Mouse (Mus musculus) thymus, adult 2 months (tissue): ENCODE results near the gene Sla2. TPM values are rescaled to one million over a fixed set of nuclear protein-coding genes. Genes with fewer than 3 reads are reported as not detected.
"Not testable (repeated sequence)": the region's sequence is repeated elsewhere in the genome, so short reads cannot be mapped to it uniquely, and the experiment has no call there.

ENCODE experiments used
- DNase-seq: peaks from one replicate; pipeline ENCODE4 v3.0.0; 2021
- H3K27ac ChIP-seq: fragments of 200-500 bp; 2 replicates; pipeline ENCODE4 v1.5.1; 2012; ENCODE audit warnings: low read length, control low read depth; ENCODE audit not compliant: control insufficient read depth, insufficient read depth
- H3K27me3 ChIP-seq: fragments of 200-500 bp; 2 replicates; pipeline ENCODE4 v1.6.1; 2012; ENCODE audit warnings: mild to moderate bottlenecking, low read length, moderate library complexity, mixed read lengths; ENCODE audit not compliant: control insufficient read depth, insufficient read depth
- H3K36me3 ChIP-seq: fragments of 200-500 bp; 2 replicates; pipeline ENCODE4 v1.6.1; 2012; ENCODE audit warnings: mild to moderate bottlenecking, low read length, moderate library complexity; ENCODE audit not compliant: control insufficient read depth, insufficient read depth
- H3K4me1 ChIP-seq: fragments of 200-500 bp; replicated peaks from 2 replicates; pipeline ENCODE4 v1.6.1; 2012; ENCODE audit warnings: low read length; ENCODE audit not compliant: control insufficient read depth, insufficient read depth
- H3K4me3 ChIP-seq: fragments of 200-500 bp; 2 replicates; pipeline ENCODE4 v1.5.1; 2012; ENCODE audit warnings: mild to moderate bottlenecking, low read length, control low read depth, moderate library complexity; ENCODE audit not compliant: control insufficient read depth, insufficient read depth
- CTCF ChIP-seq: fragments of 200-500 bp; IDR thresholded peaks from 2 replicates; pipeline ENCODE4 v1.5.1; 2012; ENCODE audit warnings: mild to moderate bottlenecking, control low read depth, low read length, moderate library complexity, borderline replicate concordance; ENCODE audit not compliant: control insufficient read depth, poor library complexity, insufficient read depth; ENCODE audit errors: extremely low read depth
- POLR2A ChIP-seq: fragments of 200-500 bp; IDR thresholded peaks from 2 replicates; pipeline ENCODE4 v1.6.1; 2012; ENCODE audit warnings: mild to moderate bottlenecking, low read length, control low read depth, moderate library complexity; ENCODE audit not compliant: control insufficient read depth, poor library complexity, insufficient read depth; ENCODE audit errors: extremely low read depth
- WGBS: fragments of 180-500 bp; shearing (Covaris S2); methylation state at CpG from one replicate; pipeline ENCODE4 v1.1.7; 2018; 5-methylcytosine and 5-hydroxymethylcytosine counted together
- polyA plus RNA-seq: library from polyadenylated mRNA; depleted of rRNA; stranded (reverse); fragments of >200 nt; gene quantifications from 2 replicates; pipeline ENCODE4 v1.2.3, GENCODE M21; 2012

Sla2 gene
- polyA plus RNA-seq, 1 experiment, result 120 TPM

DNA sequence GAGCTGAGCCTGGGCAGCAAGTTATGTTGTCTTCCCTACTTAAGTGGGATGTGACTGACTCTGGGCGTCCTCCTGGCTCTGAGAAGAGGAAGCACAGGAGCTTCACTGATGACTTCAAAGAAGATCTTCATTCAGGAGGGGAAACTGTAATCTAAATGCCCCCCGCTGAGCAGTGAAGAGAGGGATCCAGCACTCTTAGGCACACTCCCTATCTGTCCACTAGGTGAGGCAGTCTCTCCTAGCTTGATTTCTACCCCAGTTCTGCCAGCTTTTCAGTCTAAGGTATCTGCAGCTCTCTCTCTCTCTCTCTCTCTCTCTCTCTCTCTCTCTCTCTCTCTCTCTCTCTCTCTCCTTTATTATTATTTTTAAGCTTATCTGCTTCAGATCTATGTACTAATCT lies 16.4 kb upstream of the Sla2 start:
- no peaks in the 10 kb centered on the region for H3K36me3 ChIP-seq
- H3K4me1 ChIP-seq, result no peaks in the 10 kb centered on the region
- WGBS, result 44% methylated on average over 2 of the region's 2 CpGs
- no peak overlapping the region for H3K27ac ChIP-seq
- no peak for DNase-seq
- H3K27me3 ChIP-seq, result no peaks in the 10 kb centered on the region
- H3K4me3 ChIP-seq, result no peak overlapping the region
- no peak for TF ChIP-seq CTCF
- no peak for TF ChIP-seq POLR2A

GRCm38 (mm10) chr2:156902411-156902810 lies 15.4 kb upstream of the Sla2 start:
- H3K4me3 ChIP-seq, H3K27me3 ChIP-seq, DNase-seq, H3K27ac ChIP-seq, H3K36me3 ChIP-seq, H3K4me1 ChIP-seq: not testable (repeated sequence)
- WGBS, result 93% methylated on average over 4 of the region's 4 CpGs

GRCm38 (mm10) chr2:156901883-156902282 lies 14.9 kb upstream of the Sla2 start:
- no peaks in the 10 kb centered on the region for H3K36me3 ChIP-seq
- no peak overlapping the region for H3K27ac ChIP-seq
- no peak overlapping the region for H3K4me3 ChIP-seq
- H3K4me1 ChIP-seq, result no peaks in the 10 kb centered on the region
- WGBS, result 90% methylated on average over 6 of the region's 6 CpGs
- TF ChIP-seq POLR2A, result no peak
- no peak for TF ChIP-seq CTCF
- H3K27me3 ChIP-seq, result no peaks in the 10 kb centered on the region
- no peak for DNase-seq

GRCm38 (mm10) chr2:156901344-156901743 lies 14.4 kb upstream of the Sla2 start:
- 100% methylated on average over 2 of the region's 2 CpGs for WGBS
- no peaks in the 10 kb centered on the region for H3K36me3 ChIP-seq
- H3K27ac ChIP-seq, result no peak overlapping the region
- H3K4me3 ChIP-seq, result no peak overlapping the region
- no peaks in the 10 kb centered on the region for H3K27me3 ChIP-seq
- DNase-seq, result no peak
- TF ChIP-seq CTCF (no peak), POLR2A (no peak)
- H3K4me1 ChIP-seq, result no peaks in the 10 kb centered on the region

DNA sequence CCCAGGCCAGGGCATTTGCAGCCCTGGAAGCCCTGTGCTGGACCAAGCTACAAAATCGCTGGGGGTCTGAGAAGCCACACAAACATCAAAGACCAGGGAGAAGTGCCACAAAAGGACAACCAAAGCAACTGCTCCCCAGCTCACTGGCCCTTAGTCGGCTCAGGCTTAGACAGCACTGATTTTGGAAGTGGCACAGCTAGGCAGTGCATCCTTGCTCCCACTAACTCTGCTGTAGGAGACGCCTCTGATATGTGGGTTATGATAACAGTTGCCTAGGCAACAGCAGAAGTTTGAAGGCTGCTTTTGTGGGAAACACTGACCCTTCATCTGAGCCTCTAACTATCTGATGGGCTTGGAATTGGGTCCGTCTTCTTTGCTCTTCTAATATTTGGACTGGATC lies 12.2 kb upstream of the Sla2 start:
- H3K27me3 ChIP-seq, result no peaks in the 10 kb centered on the region
- no peak overlapping the region for H3K4me3 ChIP-seq
- DNase-seq, result no peak
- H3K27ac ChIP-seq, result no peak overlapping the region
- TF ChIP-seq POLR2A, result no peak
- TF ChIP-seq CTCF, result no peak
- no peaks in the 10 kb centered on the region for H3K4me1 ChIP-seq
- WGBS, result 90% methylated on average over 4 of the region's 4 CpGs
- no peaks in the 10 kb centered on the region for H3K36me3 ChIP-seq

DNA sequence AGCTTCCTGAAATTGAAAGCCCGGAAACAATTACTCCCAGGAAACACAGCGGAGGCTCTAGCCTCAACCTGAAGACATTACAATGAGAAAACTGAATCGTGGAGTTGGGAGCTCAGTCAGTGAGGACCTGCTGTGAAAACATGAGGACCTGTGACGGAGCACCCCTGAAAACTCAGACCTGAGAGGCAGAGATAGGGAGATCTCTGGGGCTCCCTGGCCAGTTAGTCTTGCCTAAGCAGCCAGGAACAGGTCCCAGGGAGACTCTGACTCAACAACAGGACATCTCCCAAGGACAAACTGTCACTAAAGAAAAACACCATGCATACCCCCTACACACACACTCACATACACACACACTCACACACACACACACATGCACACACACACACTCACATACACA lies 11.4 kb upstream of the Sla2 start:
- no peaks in the 10 kb centered on the region for H3K36me3 ChIP-seq
- no peaks in the 10 kb centered on the region for H3K4me1 ChIP-seq
- H3K4me3 ChIP-seq, result no peak overlapping the region
- H3K27ac ChIP-seq, result no peak overlapping the region
- no peak for DNase-seq
- TF ChIP-seq CTCF (no peak), POLR2A (no peak)
- 65% methylated on average over 4 of the region's 4 CpGs for WGBS
- H3K27me3 ChIP-seq, result no peaks in the 10 kb centered on the region

DNA sequence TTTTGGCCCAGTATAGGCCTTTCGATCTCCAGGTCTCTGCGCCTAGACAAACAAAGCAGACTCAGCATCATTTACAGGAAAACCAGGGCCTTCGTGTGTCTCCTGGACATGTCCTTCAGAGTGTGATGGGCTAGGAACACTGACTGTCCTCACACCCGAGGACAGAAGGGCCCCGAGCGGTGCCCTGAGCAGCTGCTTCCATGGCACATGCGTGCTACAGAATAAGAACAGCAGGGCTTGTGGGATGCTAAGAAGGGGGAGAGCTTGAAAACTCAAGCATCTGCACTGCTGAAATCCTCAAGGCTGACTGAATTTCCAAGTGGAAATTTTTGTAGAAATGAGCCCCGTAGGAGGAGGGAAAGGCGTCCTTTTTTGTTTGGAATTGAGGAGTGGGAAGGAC lies 10.0 kb upstream of the Sla2 start:
- no peak overlapping the region for H3K4me3 ChIP-seq
- DNase-seq, result no peak
- H3K27ac ChIP-seq, result no peak overlapping the region
- H3K36me3 ChIP-seq, result no peaks in the 10 kb centered on the region
- no peak for TF ChIP-seq CTCF
- TF ChIP-seq POLR2A, result no peak
- 93% methylated on average over 9 of the region's 9 CpGs for WGBS
- H3K4me1 ChIP-seq, result no peaks in the 10 kb centered on the region
- H3K27me3 ChIP-seq, result no peaks in the 10 kb centered on the region
